Comparison of ENCODE assay signal across 10 mouse cellular contexts in genomic region chr9:30808863-30809491, GRCm38 (mm10).
A peak's percentile ranks its signal among the peaks of the same experiment; 100 is the strongest.
DNase-seq lines count a peak whose midpoint lies in the region; ATAC-seq and TF ChIP-seq lines count a peak whose summit lies in the region.
"Had no signal": no experiment of that assay in that cellular context is flagged by ENCODE, and none has a peak within 500 bp of the region (broad histone marks: within the 10 kb centered on the region; RNA-seq: fewer than 3 reads in every experiment).

No protein-coding gene starts in this region.

- H3K36me3 ChIP-seq in hindbrain, postnatal 0 days (ENCODE audit: insufficient read depth, low read length): no peaks in the 10 kb centered on the region
- no peaks in the 10 kb centered on the region for H3K36me3 ChIP-seq in hindbrain, embryonic 12.5 days
- no peaks in the 10 kb centered on the region for H3K36me3 ChIP-seq in intestine, embryonic 15.5 days
- no peaks in the 10 kb centered on the region for H3K36me3 ChIP-seq in neural tube, embryonic 12.5 days
- H3K36me3 ChIP-seq: hindbrain, embryonic 13.5 days had no signal

- no peak overlapping the region for H3K4me2 ChIP-seq in hindbrain, postnatal 0 days (ENCODE audit: low read depth, low read length)
- H3K4me2 ChIP-seq in hindbrain, embryonic 12.5 days (replicated peaks): no peak overlapping the region
- 0 out of 2 replicates have a peak overlapping the region, but pooled peaks have one; percentile 22 for H3K4me2 ChIP-seq in intestine, embryonic 15.5 days (replicated peaks)
- H3K4me2 ChIP-seq in neural tube, embryonic 12.5 days (replicated peaks): no peak overlapping the region
- H3K4me2 ChIP-seq: hindbrain, embryonic 13.5 days had no signal

- 73% methylated on average over 11 of the region's 11 CpGs for whole genome bisulfite sequencing in hindbrain, postnatal 0 days
- 68% methylated on average over 11 of the region's 11 CpGs for WGBS in hindbrain, embryonic 12.5 days
- 22% methylated on average over 11 of the region's 11 CpGs for WGBS in intestine, embryonic 15.5 days
- WGBS in neural tube, embryonic 12.5 days: 49% methylated on average over 11 of the region's 11 CpGs

- no peaks in the 10 kb centered on the region for H3K4me1 ChIP-seq in hindbrain, postnatal 0 days (ENCODE audit: insufficient read depth, low read length)
- H3K4me1 ChIP-seq in hindbrain, embryonic 12.5 days: peaks cover 3% of the 10 kb centered on the region; the same call in 1 of the 2 replicates
- peaks cover 9% of the 10 kb centered on the region; the same call in 1 of the 2 replicates for H3K4me1 ChIP-seq in intestine, embryonic 15.5 days (replicated peaks)
- peaks cover 24% of the 10 kb centered on the region for H3K4me1 ChIP-seq in neural tube, embryonic 12.5 days

- no peak for TF ChIP-seq CTCF in hindbrain, postnatal 0 days (IDR thresholded peaks at IDR 0.05; ENCODE audit: low read depth)

- H3K27ac ChIP-seq in hindbrain, postnatal 0 days: no peak overlapping the region
- no peak overlapping the region for H3K27ac ChIP-seq in hindbrain, embryonic 12.5 days
- H3K27ac ChIP-seq in intestine, embryonic 15.5 days: no peak overlapping the region
- H3K27ac ChIP-seq in neural tube, embryonic 12.5 days: no peak overlapping the region
- H3K27ac ChIP-seq: hindbrain, embryonic 13.5 days had no signal

- H3K9ac ChIP-seq in hindbrain, postnatal 0 days (replicated peaks; ENCODE audit: low read length): no peak overlapping the region
- H3K9ac ChIP-seq in hindbrain, embryonic 12.5 days: no peak overlapping the region
- H3K9ac ChIP-seq in intestine, embryonic 15.5 days: no peak overlapping the region
- no peak overlapping the region for H3K9ac ChIP-seq in neural tube, embryonic 12.5 days
- H3K9ac ChIP-seq: hindbrain, embryonic 13.5 days had no signal

- H3K9me3 ChIP-seq in hindbrain, postnatal 0 days (ENCODE audit: low read length): no peaks in the 10 kb centered on the region
- no peaks in the 10 kb centered on the region for H3K9me3 ChIP-seq in hindbrain, embryonic 12.5 days (replicated peaks)
- no peaks in the 10 kb centered on the region for H3K9me3 ChIP-seq in intestine, embryonic 15.5 days
- H3K9me3 ChIP-seq in neural tube, embryonic 12.5 days: no peaks in the 10 kb centered on the region
- H3K9me3 ChIP-seq: hindbrain, embryonic 13.5 days had no signal

- DNase-seq in hindbrain, postnatal 0 days (ENCODE audit: low spot score): peak; percentile 6
- peak; percentile 70 for DNase-seq in adrenal gland, postnatal 14 days
- no peak for DNase-seq in B cell, adult 2 months
- DNase-seq in right cerebral cortex, postnatal 4 days: no peak
- DNase-seq: thymus, postnatal 4 days had no signal

- no peak for ATAC-seq in hindbrain, postnatal 0 days
- ATAC-seq in hindbrain, embryonic 12.5 days (ENCODE audit: low FRiP score): no peak
- peak; percentile 91 for ATAC-seq in intestine, embryonic 15.5 days
- ATAC-seq in neural tube, embryonic 12.5 days (ENCODE audit: low FRiP score, low read depth): 0 out of 2 replicates have a peak, but pooled peaks have one; percentile 27
- ATAC-seq in megakaryocyte-erythroid progenitor cell, adult 5-6 weeks (replicated peaks; ENCODE audit: low FRiP score, low TSS enrichment, poor library complexity, severe bottlenecking): no peak

- no peak overlapping the region for H3K4me3 ChIP-seq in hindbrain, postnatal 0 days (ENCODE audit: low read length)
- H3K4me3 ChIP-seq in hindbrain, embryonic 12.5 days: no peak overlapping the region
- no peak overlapping the region for H3K4me3 ChIP-seq in intestine, embryonic 15.5 days (replicated peaks)
- H3K4me3 ChIP-seq in neural tube, embryonic 12.5 days: no peak overlapping the region
- H3K4me3 ChIP-seq: hindbrain, embryonic 13.5 days had no signal

- H3K27me3 ChIP-seq in hindbrain, postnatal 0 days (ENCODE audit: insufficient read depth, low read length): no peaks in the 10 kb centered on the region
- no peaks in the 10 kb centered on the region for H3K27me3 ChIP-seq in hindbrain, embryonic 12.5 days
- H3K27me3 ChIP-seq in intestine, embryonic 15.5 days (replicated peaks): no peaks in the 10 kb centered on the region
- no peaks in the 10 kb centered on the region for H3K27me3 ChIP-seq in neural tube, embryonic 12.5 days (replicated peaks)
- H3K27me3 ChIP-seq: hindbrain, embryonic 13.5 days had no signal

Comparison
In these comparisons a context has a peak if more than half of its experiments do, and no peak if none do; other contexts are left out.
1. ATAC-seq: peak in intestine, embryonic 15.5 days (single experiment) and neural tube, embryonic 12.5 days (single experiment); none in hindbrain, postnatal 0 days (single experiment), hindbrain, embryonic 12.5 days (single experiment) and megakaryocyte-erythroid progenitor cell, adult 5-6 weeks (single experiment).
2. DNase-seq: peak in hindbrain, postnatal 0 days (single experiment) and adrenal gland, postnatal 14 days (single experiment); none in B cell, adult 2 months (0 of 2) and right cerebral cortex, postnatal 4 days (single experiment).